Mouse (Mus musculus) heart, adult 9 months (tissue): ENCODE measurements at regions not wholly inside any gene's neighbourhood (a gene's known extent, or its start where the extent isn't known, plus 50 kb on each side); places are given as distances from the start of the nearest gene placed in this dataset.
A peak's percentile ranks its signal among the peaks of the same experiment; 100 is the strongest.

ENCODE experiments used
- DNase-seq, 2 experiments: peaks; one replicate each; pipeline ENCODE4 v3.0.0; 2022; ENCODE audit warnings: low spot score in 2 of 2

- no peak for DNase-seq
These were observed 120.2 kb upstream of the Zfp648 start for GRCm38 (mm10) chr1:154080505-154081380.

GRCm38 (mm10) chr1:154086145-154086544, 114.8 kb upstream of the Zfp648 start:
- no peak for DNase-seq

GRCm38 (mm10) chr1:154089815-154090214, 111.2 kb upstream of the Zfp648 start:
- no peak for DNase-seq

- DNase-seq: no peak
These were observed 110.2 kb upstream of the Zfp648 start for GRCm38 (mm10) chr1:154090521-154091490.

- no peak for DNase-seq
These were observed 107.4 kb upstream of the Zfp648 start for GRCm38 (mm10) chr1:154093549-154093948.

GRCm38 (mm10) chr1:154094357-154094756, 106.6 kb upstream of the Zfp648 start:
- DNase-seq: no peak

- DNase-seq: no peak
These were observed 104.9 kb upstream of the Zfp648 start for GRCm38 (mm10) chr1:154096113-154096512.

- no peak for DNase-seq
These were observed 104.1 kb upstream of the Zfp648 start for GRCm38 (mm10) chr1:154096911-154097310.

GRCm38 (mm10) chr1:154097656-154098055, 103.3 kb upstream of the Zfp648 start:
- DNase-seq: peak; percentile 42 to 59

GRCm38 (mm10) chr1:154100556-154100955, 100.4 kb upstream of the Zfp648 start:
- no peak for DNase-seq

GRCm38 (mm10) chr1:154101433-154101832, 99.6 kb upstream of the Zfp648 start:
- DNase-seq: no peak

- DNase-seq: no peak
These were observed 98.8 kb upstream of the Zfp648 start for GRCm38 (mm10) chr1:154102191-154102590.

- DNase-seq: peak; percentile 87
These were observed 98.0 kb upstream of the Zfp648 start for GRCm38 (mm10) chr1:154102871-154103596.

GRCm38 (mm10) chr1:154103597-154103923, 97.4 kb upstream of the Zfp648 start:
- DNase-seq: no peak

GRCm38 (mm10) chr1:154104006-154104600, 96.9 kb upstream of the Zfp648 start:
- DNase-seq: no peak

- DNase-seq: no peak
These were observed 96.2 kb upstream of the Zfp648 start for GRCm38 (mm10) chr1:154104779-154105178.

- peak; percentile 38 to 39 for DNase-seq
These were observed 88.5 kb upstream of the Zfp648 start for GRCm38 (mm10) chr1:154112500-154112899.

GRCm38 (mm10) chr1:154113291-154114050, 87.5 kb upstream of the Zfp648 start:
- DNase-seq: no peak

GRCm38 (mm10) chr1:154116188-154116710, 84.7 kb upstream of the Zfp648 start:
- no peak for DNase-seq

- DNase-seq: peak; percentile 48 to 58
These were observed 83.7 kb upstream of the Zfp648 start for GRCm38 (mm10) chr1:154117346-154117687.
